Mouse (Mus musculus): ENCODE data around the gene Iqschfp. TPM values are rescaled to one million over a fixed set of nuclear protein-coding genes. Genes with fewer than 3 reads are reported as not detected.

Iqschfp gene
- polyA plus RNA-seq (2015; fragmentation: Illumina TruSeq; extraction: RNeasy Lipid Tissue Mini Kit (QIAGEN cat#74804); ENCODE audit: insufficient read depth, low read depth, low replicate concordance) = not detected

GRCm38 (mm10) chr3:67892026-67892705, at the start of gene Iqschfp, which contains the start of gene Iqcj:
Gene Iqschfp, plus strand, starts transcription at chr3:67892232.
Gene Iqcj, plus strand, starts transcription at chr3:67892220.

GRCm38 (mm10) chr3:68064731-68065130, 172.7 kb downstream of the Iqschfp start, which contains the start of gene Schip1:
Gene Schip1, plus strand, starts transcription at chr3:68064802.

Other genes with a start within 250 kb of the Iqschfp start
- gene Iqcj, start within 50 bp of the Iqschfp start, polyA plus RNA-seq (2015; fragmentation: Illumina TruSeq; extraction: RNeasy Lipid Tissue Mini Kit (QIAGEN cat#74804); ENCODE audit: insufficient read depth, low read depth, low replicate concordance) = not detected
- 2.7 TPM for gene Schip1, start 172.6 kb downstream of the Iqschfp start, polyA plus RNA-seq (2015; fragmentation: Illumina TruSeq; extraction: RNeasy Lipid Tissue Mini Kit (QIAGEN cat#74804); ENCODE audit: insufficient read depth, low read depth, low replicate concordance)